Mouse (Mus musculus): ENCODE data around the gene Grasp.

The Grasp gene

GRCm38 (mm10) chr15:101228866-101229590 lies 5.0 kb downstream of the Grasp start:
- DNase-seq (ENCODE audit: low spot score), result peak; percentile 78

GRCm38 (mm10) chr15:101230503-101230902 lies 6.5 kb downstream of the Grasp start:
- DNase-seq (ENCODE audit: low spot score), result no peak

GRCm38 (mm10) chr15:101230995-101231647 lies 7.1 kb downstream of the Grasp start:
- DNase-seq (ENCODE audit: low spot score), result no peak

- DNase-seq (ENCODE audit: low spot score), result no peak
Measured at GRCm38 (mm10) chr15:101231648-101232180, 7.7 kb downstream of the Grasp start.

- no peak for DNase-seq (ENCODE audit: low spot score)
Measured at GRCm38 (mm10) chr15:101232607-101233006, 8.6 kb downstream of the Grasp start.

- no peak for DNase-seq (ENCODE audit: low spot score)
Measured at GRCm38 (mm10) chr15:101233183-101233582, 9.2 kb downstream of the Grasp start.

GRCm38 (mm10) chr15:101233641-101234275 lies 9.8 kb downstream of the Grasp start:
- no peak for DNase-seq (ENCODE audit: low spot score)

GRCm38 (mm10) chr15:101234611-101235341 lies 10.8 kb downstream of the Grasp start:
- DNase-seq (ENCODE audit: low spot score), result no peak

- no peak for DNase-seq (ENCODE audit: low spot score)
Measured at GRCm38 (mm10) chr15:101235342-101235698, 11.3 kb downstream of the Grasp start.

- DNase-seq (ENCODE audit: low spot score), result no peak
Measured at GRCm38 (mm10) chr15:101235728-101236327, 11.8 kb downstream of the Grasp start.

- DNase-seq (ENCODE audit: low spot score), result peak; percentile 74
Measured at GRCm38 (mm10) chr15:101236878-101237277, 12.9 kb downstream of the Grasp start.

GRCm38 (mm10) chr15:101238885-101239511 lies 15.0 kb downstream of the Grasp start:
- peak; percentile 73 for DNase-seq (ENCODE audit: low spot score)

GRCm38 (mm10) chr15:101239821-101240220 lies 15.8 kb downstream of the Grasp start:
- DNase-seq (ENCODE audit: low spot score), result no peak

- peak; percentile 83 for DNase-seq (ENCODE audit: low spot score)
Measured at GRCm38 (mm10) chr15:101240799-101241204, 16.8 kb downstream of the Grasp start.

- no peak for DNase-seq (ENCODE audit: low spot score)
Measured at GRCm38 (mm10) chr15:101241236-101241635, 17.2 kb downstream of the Grasp start.

GRCm38 (mm10) chr15:101241853-101242252 lies 17.9 kb downstream of the Grasp start:
- no peak for DNase-seq (ENCODE audit: low spot score)

GRCm38 (mm10) chr15:101242645-101243044 lies 18.7 kb downstream of the Grasp start:
- peak; percentile 58 for DNase-seq (ENCODE audit: low spot score)

GRCm38 (mm10) chr15:101244012-101244411 lies 20.0 kb downstream of the Grasp start:
- DNase-seq (ENCODE audit: low spot score), result no peak

GRCm38 (mm10) chr15:101246231-101247154 lies 22.5 kb downstream of the Grasp start:
- DNase-seq (ENCODE audit: low spot score), result peak; percentile 93

- no peak for DNase-seq (ENCODE audit: low spot score)
Measured at GRCm38 (mm10) chr15:101247155-101247498, 23.1 kb downstream of the Grasp start.

All from ovary, postnatal 36 days (tissue).